Mouse (Mus musculus): ENCODE results near the gene Cdhr2.

The Cdhr2 gene

DNA sequence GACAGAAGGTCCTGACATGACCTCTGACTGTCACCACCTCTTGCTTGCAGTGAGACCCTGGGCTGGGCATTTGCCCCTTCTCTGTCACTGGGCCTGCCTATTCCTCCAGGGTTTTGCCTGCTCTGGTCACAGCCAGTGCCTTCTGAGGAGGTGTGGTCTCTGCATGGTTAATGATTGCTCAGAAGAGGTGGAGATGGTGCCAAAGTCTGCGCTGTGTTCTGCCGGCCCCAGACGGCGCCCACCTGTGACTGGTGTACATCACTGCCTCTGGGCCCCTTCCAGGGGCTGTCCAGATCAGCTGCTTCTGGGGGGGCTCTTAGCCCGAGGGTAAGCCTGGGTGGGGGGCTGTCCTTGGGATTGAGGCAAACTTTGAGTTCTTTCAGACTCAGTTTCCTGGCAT, at the start of gene Cdhr2:
Gene Cdhr2, plus strand, starts transcription at position 219 of the 400 bp plus-strand sequence.
- DNase-seq (ENCODE audit: low spot score in 2 of 2), result no peak

DNA sequence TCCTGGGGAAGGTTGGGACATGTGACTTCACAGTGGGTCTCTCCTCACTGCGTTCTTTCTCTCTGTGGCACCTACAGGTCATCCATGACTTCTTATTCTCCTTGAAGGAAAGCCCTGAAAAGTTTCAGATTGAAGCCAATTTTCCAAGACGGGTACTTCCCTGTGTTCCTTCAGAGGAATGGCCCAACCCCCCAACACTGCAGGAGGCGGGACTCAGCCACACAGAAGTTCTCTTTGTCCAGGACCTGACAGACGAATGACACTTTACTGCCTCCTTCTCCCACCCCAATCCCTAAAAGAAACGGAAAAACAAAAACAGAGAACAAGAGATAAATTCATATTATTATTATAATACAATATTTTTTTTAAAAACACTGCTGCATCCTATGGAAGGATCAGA, 40.4 kb upstream of the Cdhr2 start:
- no peak for DNase-seq (ENCODE audit: low spot score in 2 of 2)

DNA sequence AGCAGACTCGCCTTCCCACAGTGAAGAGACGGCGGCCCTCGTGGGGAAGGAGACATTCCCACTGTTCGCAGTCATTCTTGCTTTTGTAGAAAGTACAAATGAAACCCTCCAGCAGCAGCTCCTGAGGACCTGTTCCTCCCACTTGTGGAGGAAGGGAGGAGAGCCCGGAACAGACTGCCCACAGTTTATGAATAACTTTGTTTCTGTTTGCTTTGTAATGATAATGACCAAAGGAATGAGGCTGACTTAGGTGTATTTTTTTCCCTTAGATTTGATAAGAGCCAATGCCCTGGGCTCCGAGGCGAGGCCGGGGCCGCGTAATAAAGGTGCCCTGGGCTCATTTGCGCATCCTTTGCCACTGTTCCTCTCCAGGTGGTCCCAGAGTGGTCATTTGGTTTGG, 39.9 kb upstream of the Cdhr2 start:
- no peak for DNase-seq (ENCODE audit: low spot score in 2 of 2)

DNA sequence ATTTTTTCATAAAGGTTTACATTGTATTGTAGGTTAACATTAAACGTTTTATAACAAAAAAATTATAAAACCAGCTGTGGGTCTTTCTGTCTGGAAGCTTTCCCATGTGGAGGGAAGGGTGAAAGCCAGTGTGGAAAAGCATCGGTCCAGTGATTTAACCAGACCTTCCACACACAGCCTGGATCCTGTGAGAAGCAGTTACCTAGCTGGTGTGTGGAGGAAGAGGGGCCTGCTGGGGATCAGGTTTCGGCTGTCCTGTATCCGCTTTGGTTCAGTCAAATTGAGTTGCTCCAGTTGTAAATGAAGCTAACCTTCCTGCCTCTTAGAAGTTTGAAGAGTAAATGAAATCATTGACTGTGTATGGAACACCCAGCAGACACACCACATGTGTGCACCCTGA, 37.3 kb upstream of the Cdhr2 start:
- DNase-seq (ENCODE audit: low spot score in 2 of 2), result no peak

DNA sequence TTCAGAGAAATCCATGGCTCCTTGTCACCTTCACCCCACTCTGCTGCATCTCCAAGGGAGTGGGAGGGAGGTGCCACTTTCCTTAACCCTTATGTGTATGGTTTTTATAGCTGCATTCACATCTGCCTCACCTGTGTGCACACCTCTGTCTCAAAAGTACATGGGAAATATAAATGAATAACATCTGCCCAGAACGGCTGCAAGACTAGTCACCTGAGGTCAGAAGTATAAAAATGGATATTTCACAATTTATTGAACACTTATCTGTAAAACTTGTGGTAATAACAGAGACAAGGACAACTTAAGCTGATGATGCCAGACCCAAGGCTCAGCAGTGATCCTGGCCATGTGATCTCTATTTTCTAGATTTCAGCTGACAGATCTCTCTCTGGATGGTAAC, 36.8 kb upstream of the Cdhr2 start:
- no peak for DNase-seq (ENCODE audit: low spot score in 2 of 2)

DNA sequence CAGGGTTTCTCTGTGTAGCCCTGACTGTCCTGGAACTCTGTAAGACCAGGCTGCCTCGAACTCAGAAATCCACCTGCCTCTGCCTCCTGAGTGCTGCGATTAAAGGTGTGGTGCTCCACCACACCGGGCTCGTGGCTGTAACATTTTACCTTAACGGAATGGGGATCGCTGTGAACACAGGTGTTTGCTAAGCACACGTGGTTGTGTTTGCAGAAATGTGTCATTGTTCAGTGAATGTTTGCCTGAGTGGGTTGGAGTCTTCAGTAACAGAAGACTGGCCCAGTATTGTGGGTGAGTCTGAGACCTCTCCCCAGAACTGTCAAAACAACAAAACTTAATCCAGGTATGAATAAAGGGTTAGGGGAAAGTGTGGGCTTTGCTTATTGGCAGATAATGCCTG, 36.2 kb upstream of the Cdhr2 start:
- DNase-seq (ENCODE audit: low spot score in 2 of 2), result no peak

DNA sequence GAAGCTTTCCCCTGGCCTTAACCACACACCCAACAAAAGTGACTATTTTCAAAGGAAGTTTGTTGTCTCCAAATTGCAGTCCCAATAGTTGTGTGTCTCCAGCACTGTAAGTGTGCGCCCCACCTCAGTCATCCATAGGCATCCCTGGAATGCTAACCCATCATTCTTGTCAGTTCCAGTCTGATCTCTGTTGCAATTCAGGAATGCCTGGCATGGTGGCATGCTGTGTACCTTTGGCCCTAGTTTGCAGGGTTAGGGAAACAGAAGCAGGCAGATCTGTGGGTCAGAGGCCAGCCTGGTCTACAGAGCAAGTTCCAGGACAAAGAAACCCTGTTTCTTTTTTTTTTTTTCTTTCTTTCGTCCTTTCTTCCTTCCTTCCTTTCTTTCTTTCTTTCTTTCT, 30.8 kb upstream of the Cdhr2 start:
- no peak for DNase-seq (ENCODE audit: low spot score in 2 of 2)

DNA sequence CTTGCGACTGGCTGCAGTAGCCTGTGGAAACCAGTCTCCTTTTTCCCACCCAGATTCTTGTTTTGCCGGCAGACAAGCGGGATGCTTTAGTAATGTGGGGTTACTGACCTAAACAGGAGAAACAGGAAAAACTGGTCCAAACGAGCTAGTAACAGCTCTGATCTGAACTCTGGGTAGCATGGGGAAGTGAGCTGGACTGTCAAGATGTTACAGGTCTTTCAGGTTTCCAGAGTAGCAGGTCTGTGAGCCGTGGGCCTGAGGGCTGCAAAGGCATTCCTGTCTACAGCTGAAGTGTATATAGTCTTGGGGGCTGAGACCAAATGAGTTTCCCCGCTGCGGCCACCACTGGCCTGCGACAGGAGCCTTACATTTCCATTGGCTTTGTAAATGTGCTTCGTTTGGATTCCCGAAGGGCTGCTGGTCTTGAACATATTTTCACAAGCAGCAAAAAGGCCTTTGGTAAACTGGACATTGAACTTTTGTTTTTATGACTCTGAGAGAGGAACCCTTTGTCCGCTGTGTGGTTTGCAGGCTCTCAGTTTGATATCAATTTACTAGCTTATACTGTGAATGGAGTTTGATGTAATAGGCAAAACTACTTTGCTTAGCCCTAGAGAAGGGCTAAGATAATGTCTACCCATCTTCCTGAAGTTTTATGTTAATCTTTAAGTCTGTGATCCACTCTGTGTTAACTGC, 25.2 kb upstream of the Cdhr2 start:
- DNase-seq (ENCODE audit: low spot score in 2 of 2), result no peak

DNA sequence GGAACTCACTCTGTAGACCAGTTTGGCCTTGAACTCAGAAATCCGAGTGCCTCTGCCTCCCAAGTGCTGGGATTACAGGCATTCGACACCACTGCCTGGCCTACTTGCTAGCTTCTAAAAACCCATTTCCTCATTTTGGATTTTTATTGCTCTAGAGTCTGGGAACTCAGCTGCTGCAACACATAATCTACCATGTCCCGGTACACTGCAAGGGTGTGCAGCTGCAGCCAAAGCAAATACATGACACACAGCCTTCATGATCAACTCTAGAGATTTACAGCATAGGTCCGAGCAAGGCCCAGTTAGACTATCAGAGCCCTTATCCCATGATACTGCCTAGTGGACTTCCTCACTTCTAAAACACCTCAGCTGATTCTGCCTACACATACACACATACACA, 23.0 kb upstream of the Cdhr2 start:
- no peak for DNase-seq (ENCODE audit: low spot score in 2 of 2)

DNA sequence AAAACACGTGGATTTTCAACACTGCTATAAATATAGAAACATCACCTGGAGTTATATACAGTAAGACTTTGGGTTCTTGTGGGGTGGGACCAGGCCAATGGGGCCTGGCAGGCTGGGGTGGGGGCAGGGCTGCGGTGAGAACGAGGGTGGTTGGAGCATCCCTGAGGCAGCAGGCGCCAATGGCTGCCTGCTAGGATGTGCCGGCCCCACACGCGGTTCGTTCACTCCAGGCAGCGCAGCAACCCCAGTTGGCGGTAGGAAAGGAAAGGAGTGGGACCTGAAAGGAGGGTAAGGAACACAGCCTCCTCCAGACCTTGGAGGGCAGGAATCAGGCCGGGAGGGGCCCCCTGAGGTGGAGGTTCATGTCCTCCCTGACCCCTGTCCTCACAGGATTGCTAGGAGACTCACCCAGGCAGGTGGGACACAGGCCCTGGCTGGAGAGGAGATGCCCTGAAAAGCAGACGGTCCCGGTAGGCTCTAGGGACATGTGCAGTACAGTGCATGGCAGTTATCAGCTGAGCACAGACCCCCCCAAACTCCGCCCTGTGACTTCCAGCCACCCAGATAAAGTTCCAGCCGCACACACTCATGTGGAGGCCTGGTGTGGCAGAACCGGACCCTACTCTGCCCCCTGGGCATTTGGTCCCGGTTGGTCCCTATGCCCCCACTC, 20.9 kb upstream of the Cdhr2 start:
- DNase-seq (ENCODE audit: low spot score in 2 of 2), result no peak

DNA sequence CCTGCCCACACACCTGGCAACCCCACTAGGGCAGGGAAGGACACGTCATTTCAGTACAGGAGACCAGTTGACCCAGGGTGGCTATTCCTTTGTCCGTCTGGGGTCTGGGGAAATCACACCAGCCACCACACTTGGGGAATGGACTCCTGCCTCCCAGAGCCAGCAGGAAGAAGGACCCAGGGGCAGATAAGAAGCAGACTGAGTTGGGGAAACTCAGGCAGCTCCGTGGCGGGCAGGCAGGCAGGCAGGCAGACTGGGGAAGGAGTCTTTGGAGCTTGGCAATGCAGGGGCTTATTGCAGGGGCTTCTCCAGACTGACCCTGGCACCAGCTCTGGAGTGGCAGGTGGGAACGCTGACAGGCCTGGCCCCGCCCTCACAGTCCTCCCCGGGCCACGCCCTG, 20.0 kb upstream of the Cdhr2 start:
- no peak for DNase-seq (ENCODE audit: low spot score in 2 of 2)

DNA sequence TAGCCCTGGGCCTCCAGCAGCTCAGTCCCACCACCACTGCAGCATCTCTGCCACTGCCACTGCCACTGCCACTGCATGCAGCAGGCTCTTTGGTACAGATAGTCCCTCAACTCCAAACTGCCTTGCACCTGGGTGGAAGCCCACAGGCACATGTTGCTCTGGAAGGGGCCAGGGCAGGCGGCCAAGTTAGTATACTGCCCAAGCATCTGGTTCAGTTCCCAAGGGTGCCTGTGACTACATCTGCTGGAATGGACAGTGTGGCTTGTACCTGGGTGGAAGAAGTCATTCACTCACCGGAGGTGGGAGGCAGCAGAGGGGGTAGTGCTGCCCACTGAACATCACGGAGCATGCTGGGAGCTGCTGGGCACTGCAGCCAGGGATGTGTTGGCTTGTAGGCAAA, 18.0 kb upstream of the Cdhr2 start:
- no peak for DNase-seq (ENCODE audit: low spot score in 2 of 2)

DNA sequence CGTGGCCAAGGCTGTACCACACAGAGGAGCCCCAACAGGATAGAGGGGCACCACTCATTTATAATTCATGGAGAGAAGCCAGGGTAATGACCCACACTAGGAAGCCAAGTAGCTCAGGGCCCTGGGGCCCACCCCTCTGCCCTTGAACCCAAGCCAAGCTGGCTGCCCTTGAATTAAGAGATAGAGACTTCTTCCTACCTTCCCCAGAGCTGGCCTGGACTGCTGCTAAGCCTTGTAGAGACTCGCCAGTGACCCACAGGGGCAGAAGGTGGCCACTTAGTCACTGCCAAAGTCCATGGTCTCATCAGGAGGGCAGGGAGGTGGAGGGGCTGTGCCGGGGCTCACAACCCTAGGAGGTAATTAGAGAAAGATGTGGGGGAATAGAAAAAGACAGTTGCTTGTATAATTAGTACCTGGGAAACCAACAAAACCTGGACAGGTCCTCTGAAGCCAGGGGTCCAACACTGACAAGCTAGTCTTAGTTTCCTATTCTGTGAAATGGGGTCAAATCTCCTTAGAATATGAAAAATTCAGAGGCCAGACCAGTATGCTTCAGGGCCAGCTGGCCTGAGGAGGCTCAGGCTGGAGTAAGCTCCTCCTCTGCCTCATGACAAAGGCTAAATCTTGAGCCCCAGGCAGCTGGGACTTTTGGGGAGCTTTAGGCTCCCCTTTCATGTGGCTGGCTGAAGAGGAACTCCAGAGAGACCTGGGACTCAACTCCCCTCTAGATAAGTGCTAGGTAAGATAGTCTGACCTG, 16.9 kb upstream of the Cdhr2 start:
- DNase-seq (ENCODE audit: low spot score in 2 of 2), result no peak

DNA sequence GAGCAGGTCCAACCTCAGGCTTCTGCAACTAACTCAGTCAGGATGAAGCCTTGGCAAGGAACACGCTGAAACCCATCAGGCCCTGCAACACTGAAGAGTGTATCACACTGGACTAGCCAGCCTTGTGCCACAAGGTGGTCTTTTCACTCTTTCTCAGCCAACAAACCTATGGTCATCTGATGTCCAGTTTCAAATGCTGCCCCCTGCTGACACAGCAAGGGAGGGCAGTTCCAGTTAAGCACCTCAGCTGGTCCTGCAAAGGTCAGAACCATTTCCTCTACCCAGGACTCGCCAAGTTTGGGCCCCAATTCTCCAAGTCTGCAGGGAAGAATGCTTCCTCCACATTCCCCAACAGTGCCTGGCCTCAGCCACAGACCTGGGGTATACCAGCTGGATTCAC, 16.1 kb upstream of the Cdhr2 start:
- no peak for DNase-seq (ENCODE audit: low spot score in 2 of 2)

DNA sequence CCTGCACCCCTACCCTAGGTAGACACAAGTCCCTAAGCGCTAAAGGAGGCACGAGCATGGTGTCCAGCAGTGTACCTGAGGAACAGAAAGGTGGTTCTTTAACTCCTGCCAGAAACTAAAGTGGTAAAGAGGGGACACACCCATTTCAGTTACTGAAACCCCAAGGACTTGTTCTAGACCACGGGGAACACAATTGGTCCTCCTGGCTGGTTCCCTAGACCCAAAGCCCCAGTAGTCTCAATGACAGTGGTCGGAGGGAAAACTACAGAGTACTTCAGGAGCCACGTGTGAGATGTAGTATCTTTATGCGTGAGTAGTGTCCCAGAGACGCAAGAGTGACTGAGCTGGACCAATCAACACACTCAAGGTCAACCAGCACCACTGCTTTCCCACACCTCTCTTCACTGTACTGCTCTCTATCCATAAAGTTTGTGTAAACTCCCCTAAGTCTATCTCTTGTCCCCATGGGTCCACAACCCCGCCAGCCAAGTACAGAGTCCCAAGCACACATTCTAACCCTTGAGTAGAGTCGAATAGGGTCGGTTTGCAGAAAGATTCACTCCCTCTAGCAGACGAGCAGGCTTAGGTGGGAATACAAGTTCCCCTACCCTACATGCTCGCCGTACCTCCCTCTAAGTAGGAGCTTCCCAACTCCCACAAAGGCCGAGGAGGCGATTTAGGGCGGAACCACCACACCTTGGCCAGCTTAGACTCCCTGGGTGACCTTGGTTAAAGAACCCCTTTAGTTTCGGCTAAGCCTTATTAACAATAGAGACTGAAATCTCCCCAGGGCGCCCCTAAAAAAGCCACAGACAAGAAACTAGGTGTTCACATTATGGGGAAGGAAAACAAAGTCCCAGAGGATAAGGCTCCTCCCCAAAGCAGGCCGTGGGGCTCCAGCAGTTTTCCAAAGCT, 14.9 kb upstream of the Cdhr2 start:
- DNase-seq (ENCODE audit: low spot score in 2 of 2), result no peak

DNA sequence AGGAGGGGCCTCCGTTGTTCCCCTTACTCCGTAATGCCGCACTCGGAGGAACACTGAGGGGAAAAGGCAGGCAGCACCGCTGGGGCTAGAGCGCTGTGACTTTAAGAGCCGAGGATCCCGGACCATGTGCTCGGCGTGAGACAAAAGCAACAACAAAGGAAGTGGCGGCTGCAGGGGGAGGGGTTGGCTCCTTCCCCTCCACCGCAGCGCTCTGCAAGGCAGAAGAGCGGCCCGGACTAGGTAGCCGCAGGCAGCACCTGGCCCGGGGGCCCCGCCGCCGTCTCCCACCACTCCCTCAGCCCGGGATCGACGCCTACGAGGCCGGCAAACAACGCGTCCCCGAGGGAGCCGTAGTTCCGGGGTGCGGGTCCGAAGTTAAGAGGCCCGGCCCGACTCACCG, 14.2 kb upstream of the Cdhr2 start:
- DNase-seq (ENCODE audit: low spot score in 2 of 2), result peak; percentile 85 to 89

DNA sequence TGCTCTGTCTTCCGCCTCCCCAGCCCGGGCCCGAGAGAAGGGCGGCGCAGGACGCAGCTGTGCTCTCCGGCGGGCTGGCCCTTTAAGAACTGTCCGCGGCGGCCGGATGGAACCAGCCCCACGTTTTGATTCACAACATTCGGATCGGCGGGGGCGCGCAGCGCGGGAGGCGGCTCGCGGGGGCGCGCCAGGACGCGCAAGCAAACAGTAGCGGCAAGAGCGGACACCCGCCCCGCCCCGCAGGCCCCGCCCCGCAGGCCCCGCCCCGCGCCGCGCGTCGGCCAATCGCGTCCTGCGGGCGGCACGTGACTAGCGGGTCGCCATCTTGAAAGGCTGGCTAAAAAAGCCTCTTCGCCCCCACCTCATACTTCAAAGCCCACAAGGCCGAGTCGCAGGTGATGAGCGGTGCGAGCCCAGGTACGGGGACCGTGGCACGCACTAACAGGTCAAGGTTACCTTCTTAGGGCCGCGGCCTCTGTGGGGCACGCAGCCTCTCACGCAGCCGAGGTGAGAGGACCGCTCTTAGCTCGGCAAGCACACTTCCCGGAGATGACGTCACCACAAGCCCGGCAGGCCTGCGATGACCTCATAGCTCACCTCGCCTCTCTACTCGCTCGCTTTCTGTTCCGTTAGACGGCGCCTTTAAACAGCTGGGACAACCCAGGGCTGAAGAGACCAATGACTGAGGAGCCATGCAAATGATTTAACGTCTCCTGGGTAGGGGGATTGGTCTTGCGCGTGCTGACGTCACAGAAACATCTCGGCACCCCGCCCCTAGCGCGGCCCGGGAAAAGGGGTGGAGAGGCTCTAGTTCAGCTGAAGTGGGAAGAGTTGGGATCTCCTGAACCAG, 13.5 kb upstream of the Cdhr2 start:
- DNase-seq (ENCODE audit: low spot score in 2 of 2), result peak; percentile 98

DNA sequence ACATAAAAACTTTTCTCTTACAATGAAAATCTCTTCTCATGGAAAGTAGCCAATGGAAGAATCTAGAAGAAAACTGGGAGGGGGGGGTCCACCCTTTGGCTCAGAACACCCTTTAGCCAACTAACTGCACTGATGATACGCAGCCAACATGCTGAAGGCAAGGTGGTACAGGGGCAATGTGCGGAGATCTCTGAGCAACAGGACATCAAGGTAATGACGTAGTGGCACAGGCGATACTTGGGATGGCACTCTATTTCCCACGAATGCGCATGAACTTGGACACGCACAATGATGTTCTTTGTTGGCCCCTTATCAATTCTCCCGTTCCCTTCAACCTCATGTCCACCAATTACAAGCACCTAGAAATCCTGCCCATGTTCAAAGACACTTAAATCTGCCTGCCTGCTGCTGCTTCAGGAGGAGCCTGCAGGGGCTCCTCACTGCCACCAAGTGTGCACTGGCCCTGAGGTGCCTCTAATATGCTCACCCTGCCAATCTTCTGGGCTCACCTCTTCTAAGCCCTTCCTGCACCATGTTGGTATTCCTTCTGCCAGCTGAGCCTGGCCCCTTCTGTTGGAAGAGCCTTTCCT, 11.0 kb upstream of the Cdhr2 start:
- DNase-seq (ENCODE audit: low spot score in 2 of 2), result no peak

DNA sequence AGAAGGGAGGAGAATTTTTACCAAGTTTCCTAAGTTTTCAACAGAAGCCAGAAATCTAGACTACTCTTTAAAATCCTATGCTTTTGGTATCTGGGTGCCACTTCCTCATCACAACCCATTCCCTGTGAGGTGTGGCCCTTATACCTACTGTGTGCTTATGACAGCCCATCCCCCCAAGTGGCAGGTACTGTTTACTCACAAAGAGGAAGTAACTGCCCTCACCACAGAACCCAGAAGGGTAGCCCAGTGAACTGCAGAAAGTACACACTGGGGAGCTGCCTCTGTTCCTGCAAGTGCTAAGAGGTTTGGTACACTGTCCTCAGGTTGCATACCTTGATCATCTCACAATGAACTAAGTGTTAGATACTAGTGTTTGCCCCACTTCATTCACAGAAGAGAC, 9.5 kb upstream of the Cdhr2 start:
- DNase-seq (ENCODE audit: low spot score in 2 of 2), result no peak

DNA sequence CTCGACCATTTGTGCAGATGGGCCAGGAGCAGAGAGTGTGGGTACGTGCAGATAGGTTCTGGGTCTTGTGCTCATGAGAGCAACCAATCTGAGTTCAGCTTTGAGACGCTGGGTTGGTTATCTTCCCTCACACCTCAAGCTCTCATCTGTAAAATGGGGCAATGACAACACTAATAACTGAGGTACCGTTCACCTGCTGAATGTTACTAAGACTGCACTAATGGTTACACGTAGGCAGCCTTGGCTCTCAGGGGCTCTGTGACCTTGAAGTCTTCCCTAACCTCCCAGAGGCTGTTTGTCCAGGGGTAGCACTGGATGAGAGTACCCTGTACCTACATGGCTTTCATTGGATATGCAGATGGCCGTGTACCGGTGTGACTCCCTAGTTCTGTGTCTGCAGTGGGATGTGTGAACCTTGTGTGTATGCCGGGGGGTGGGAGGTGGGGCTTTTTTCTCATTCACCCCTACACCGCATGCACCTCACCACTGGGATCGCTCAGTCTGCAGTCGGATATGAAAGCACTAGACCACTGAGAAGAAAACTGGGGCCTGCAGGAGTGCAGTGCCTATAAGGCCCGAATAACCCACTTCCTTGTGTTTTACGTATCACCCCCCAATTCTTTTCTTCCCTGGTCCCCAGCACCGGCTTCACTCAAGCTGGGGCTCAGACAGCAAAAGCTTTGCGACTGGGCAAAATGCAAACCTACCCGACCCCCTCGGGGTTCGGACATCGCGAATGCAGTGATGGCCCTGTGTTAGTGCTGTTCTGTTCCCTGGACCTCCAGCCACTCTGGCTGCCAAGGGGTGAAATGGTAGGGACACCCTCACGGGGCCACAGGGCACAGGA, 8.3 kb upstream of the Cdhr2 start:
- DNase-seq (ENCODE audit: low spot score in 2 of 2), result no peak

Data from right cerebral cortex, postnatal 10 days (tissue).